Mouse (Mus musculus): ENCODE measurements at regions not wholly inside any gene's neighbourhood (a gene's known extent, or its start where the extent isn't known, plus 50 kb on each side); places are given as distances from the start of the nearest gene placed in this dataset.

- 83% methylated on average over 5 of the region's 5 CpGs for WGBS
- Histone ChIP-seq H3K9me3 (replicated peaks; ENCODE audit: control insufficient read depth, low read length) (no peaks in the 10 kb centered on the region), H3K36me3 (replicated peaks; ENCODE audit: control insufficient read depth, insufficient read depth, low read length) (no peaks in the 10 kb centered on the region), H3K4me3 (ENCODE audit: low read depth, low read length) (no peak overlapping the region), H3K4me1 (ENCODE audit: control insufficient read depth, insufficient read depth) (no peaks in the 10 kb centered on the region), H3K4me2 (ENCODE audit: low read depth, low read length) (no peak overlapping the region), H3K9ac (replicated peaks; ENCODE audit: low read depth, low read length) (no peak overlapping the region), H3K27me3 (ENCODE audit: control insufficient read depth, insufficient read depth, low read length) (no peaks in the 10 kb centered on the region), H3K27ac (ENCODE audit: low read depth) (no peak overlapping the region)
- ATAC-seq (ENCODE audit: insufficient read depth, low read depth) (no peak), DNase-seq (ENCODE audit: low spot score) (no peak)
- TF ChIP-seq CTCF (IDR thresholded peaks at IDR 0.05; ENCODE audit: low read depth) (no peak), EP300 (IDR thresholded peaks at IDR 0.05; ENCODE audit: low read depth) (no peak)
These were observed 209.3 kb downstream of the Drd1 start for GRCm38 (mm10) chr13:53846221-53846620.

DNA sequence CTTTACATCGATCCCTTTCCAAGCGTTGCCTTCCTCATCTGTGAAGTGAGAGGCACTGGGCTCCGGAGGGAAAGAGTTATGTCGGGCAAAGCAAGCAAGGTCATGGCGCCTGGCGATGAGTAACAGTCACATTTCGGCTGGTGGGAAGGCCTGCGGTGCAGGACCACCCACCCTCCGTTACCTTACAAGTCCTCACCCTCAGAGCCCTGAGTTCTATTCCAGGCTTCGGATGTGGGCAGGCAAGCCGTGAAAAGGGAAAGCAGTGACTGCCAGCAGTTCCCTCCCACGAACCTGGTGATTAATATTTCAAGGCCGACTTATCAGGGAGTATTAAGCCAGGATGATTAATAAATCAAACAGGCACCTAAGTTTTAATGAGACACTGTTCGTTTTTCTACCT lies 209.7 kb downstream of the Drd1 start:
- no peak for ATAC-seq (ENCODE audit: insufficient read depth, low read depth)
- H3K4me2 ChIP-seq (ENCODE audit: low read depth, low read length): no peak overlapping the region
- no peaks in the 10 kb centered on the region for H3K9me3 ChIP-seq (replicated peaks; ENCODE audit: control insufficient read depth, low read length)
- no peak overlapping the region for H3K9ac ChIP-seq (replicated peaks; ENCODE audit: low read depth, low read length)
- no peaks in the 10 kb centered on the region for H3K27me3 ChIP-seq (ENCODE audit: control insufficient read depth, insufficient read depth, low read length)
- H3K27ac ChIP-seq (ENCODE audit: low read depth): no peak overlapping the region
- no peaks in the 10 kb centered on the region for H3K4me1 ChIP-seq (ENCODE audit: control insufficient read depth, insufficient read depth)
- H3K4me3 ChIP-seq (ENCODE audit: low read depth, low read length): no peak overlapping the region
- no peaks in the 10 kb centered on the region for H3K36me3 ChIP-seq (replicated peaks; ENCODE audit: control insufficient read depth, insufficient read depth, low read length)
- 82% methylated on average over 14 of the region's 14 CpGs for WGBS
- no peak for DNase-seq (ENCODE audit: low spot score)
- no peak for TF ChIP-seq EP300 (IDR thresholded peaks at IDR 0.05; ENCODE audit: low read depth)
- no peak for TF ChIP-seq CTCF (IDR thresholded peaks at IDR 0.05; ENCODE audit: low read depth)

DNA sequence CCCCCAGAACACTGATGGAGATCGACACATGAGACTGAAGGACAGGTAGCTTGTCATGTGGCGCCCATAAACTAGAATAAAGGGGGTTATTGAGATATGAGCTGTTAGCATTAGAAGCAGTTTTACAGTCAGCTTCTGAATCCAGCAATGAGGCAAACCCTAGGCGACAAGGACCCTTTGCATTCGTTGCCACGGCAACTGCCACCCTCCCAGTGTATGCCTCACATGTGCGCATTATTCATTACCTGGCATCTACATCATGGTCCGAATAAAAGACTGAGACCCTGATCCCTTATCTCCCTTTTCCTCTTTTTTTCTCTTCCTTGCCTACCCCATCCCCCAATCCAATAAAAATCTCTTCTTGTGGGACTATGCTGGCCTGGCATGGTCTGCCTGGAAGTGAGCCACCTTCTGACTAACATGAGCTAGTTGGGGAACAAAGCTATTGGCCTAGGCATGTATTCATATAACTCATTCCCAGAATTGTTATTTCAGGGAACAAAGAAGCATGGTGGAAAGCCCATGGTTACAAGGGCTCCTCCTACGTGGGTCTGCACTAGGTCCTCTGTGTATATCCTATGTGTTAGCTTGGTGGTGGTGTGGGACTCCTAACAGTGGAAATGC lies 229.4 kb downstream of the Drd1 start:
- H3K27ac ChIP-seq (ENCODE audit: low read depth): no peak overlapping the region
- WGBS: 73% methylated on average over 8 of the region's 8 CpGs
- no peak overlapping the region for H3K4me3 ChIP-seq (ENCODE audit: low read depth, low read length)

DNA sequence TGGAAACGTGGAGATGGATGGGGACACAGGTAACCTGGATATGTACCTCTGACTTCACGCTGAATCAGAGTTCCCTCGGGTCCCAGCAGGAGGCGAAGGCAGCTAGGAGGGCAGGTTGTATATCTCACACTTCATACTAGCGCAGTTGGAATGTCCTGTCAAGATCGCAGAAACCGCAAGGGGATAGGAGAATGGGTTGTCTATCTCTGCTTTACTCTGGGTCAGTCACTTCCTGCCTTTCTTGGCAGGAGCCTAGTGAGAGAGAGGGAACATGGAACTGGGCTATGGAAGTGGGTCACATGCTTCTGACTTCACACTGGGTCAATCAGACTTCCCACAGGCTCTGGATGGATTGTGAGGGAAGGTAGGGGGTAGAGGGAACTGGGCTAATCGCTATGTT lies 233.4 kb downstream of the Drd1 start:
- Histone ChIP-seq H3K4me2 (ENCODE audit: low read depth, low read length) (no peak overlapping the region), H3K9me3 (replicated peaks; ENCODE audit: control insufficient read depth, low read length) (no peaks in the 10 kb centered on the region), H3K27me3 (ENCODE audit: control insufficient read depth, insufficient read depth, low read length) (no peaks in the 10 kb centered on the region), H3K36me3 (replicated peaks; ENCODE audit: control insufficient read depth, insufficient read depth, low read length) (no peaks in the 10 kb centered on the region), H3K4me1 (ENCODE audit: control insufficient read depth, insufficient read depth) (no peaks in the 10 kb centered on the region), H3K9ac (replicated peaks; ENCODE audit: low read depth, low read length) (no peak overlapping the region), H3K27ac (ENCODE audit: low read depth) (no peak overlapping the region), H3K4me3 (ENCODE audit: low read depth, low read length) (no peak overlapping the region)
- TF ChIP-seq CTCF (IDR thresholded peaks at IDR 0.05; ENCODE audit: low read depth): no peak
- no peak for TF ChIP-seq EP300 (IDR thresholded peaks at IDR 0.05; ENCODE audit: low read depth)
- DNase-seq (ENCODE audit: low spot score) (peak; percentile 41), ATAC-seq (ENCODE audit: insufficient read depth, low read depth) (no peak)
- WGBS: 60% methylated on average over 8 of the region's 8 CpGs

More for the DNA sequence above, 229.4 kb downstream of the Drd1 start:
- no peaks in the 10 kb centered on the region for H3K36me3 ChIP-seq (replicated peaks; ENCODE audit: control insufficient read depth, insufficient read depth, low read length)
- ATAC-seq (ENCODE audit: insufficient read depth, low read depth) (no peak), DNase-seq (ENCODE audit: low spot score) (no peak)
- H3K27me3 ChIP-seq (ENCODE audit: control insufficient read depth, insufficient read depth, low read length): no peaks in the 10 kb centered on the region
- no peaks in the 10 kb centered on the region for H3K4me1 ChIP-seq (ENCODE audit: control insufficient read depth, insufficient read depth)
- H3K9ac ChIP-seq (replicated peaks; ENCODE audit: low read depth, low read length): no peak overlapping the region
- no peak for TF ChIP-seq CTCF (IDR thresholded peaks at IDR 0.05; ENCODE audit: low read depth)
- TF ChIP-seq EP300 (IDR thresholded peaks at IDR 0.05; ENCODE audit: low read depth): no peak
- no peaks in the 10 kb centered on the region; the same call in 1 of the 2 replicates for H3K9me3 ChIP-seq (replicated peaks; ENCODE audit: control insufficient read depth, low read length)
- H3K4me2 ChIP-seq (ENCODE audit: low read depth, low read length): no peak overlapping the region

GRCm38 (mm10) chr13:53815629-53816028 lies 239.9 kb downstream of the Drd1 start:
- Histone ChIP-seq H3K4me1 (ENCODE audit: control insufficient read depth, insufficient read depth) (no peaks in the 10 kb centered on the region), H3K36me3 (replicated peaks; ENCODE audit: control insufficient read depth, insufficient read depth, low read length) (no peaks in the 10 kb centered on the region), H3K4me2 (ENCODE audit: low read depth, low read length) (no peak overlapping the region), H3K9ac (replicated peaks; ENCODE audit: low read depth, low read length) (no peak overlapping the region), H3K27ac (ENCODE audit: low read depth) (no peak overlapping the region), H3K9me3 (replicated peaks; ENCODE audit: control insufficient read depth, low read length) (no peaks in the 10 kb centered on the region), H3K27me3 (ENCODE audit: control insufficient read depth, insufficient read depth, low read length) (no peaks in the 10 kb centered on the region), H3K4me3 (ENCODE audit: low read depth, low read length) (no peak overlapping the region)
- no peak for TF ChIP-seq EP300 (IDR thresholded peaks at IDR 0.05; ENCODE audit: low read depth)
- no peak for TF ChIP-seq CTCF (IDR thresholded peaks at IDR 0.05; ENCODE audit: low read depth)
- DNase-seq (ENCODE audit: low spot score): no peak
- WGBS: 76% methylated on average over 7 of the region's 7 CpGs
- no peak for ATAC-seq (ENCODE audit: insufficient read depth, low read depth)

GRCm38 (mm10) chr13:53814088-53814487 lies 241.4 kb downstream of the Drd1 start:
- no peak overlapping the region for H3K4me2 ChIP-seq (ENCODE audit: low read depth, low read length)
- ATAC-seq (ENCODE audit: insufficient read depth, low read depth) (no peak), DNase-seq (ENCODE audit: low spot score) (no peak)
- no peak overlapping the region for H3K27ac ChIP-seq (ENCODE audit: low read depth)
- H3K36me3 ChIP-seq (replicated peaks; ENCODE audit: control insufficient read depth, insufficient read depth, low read length): no peaks in the 10 kb centered on the region
- H3K9me3 ChIP-seq (replicated peaks; ENCODE audit: control insufficient read depth, low read length): no peaks in the 10 kb centered on the region
- 73% methylated on average over 9 of the region's 9 CpGs for WGBS
- no peaks in the 10 kb centered on the region for H3K4me1 ChIP-seq (ENCODE audit: control insufficient read depth, insufficient read depth)
- H3K27me3 ChIP-seq (ENCODE audit: control insufficient read depth, insufficient read depth, low read length): no peaks in the 10 kb centered on the region
- no peak overlapping the region for H3K9ac ChIP-seq (replicated peaks; ENCODE audit: low read depth, low read length)
- no peak overlapping the region for H3K4me3 ChIP-seq (ENCODE audit: low read depth, low read length)
- TF ChIP-seq EP300 (IDR thresholded peaks at IDR 0.05; ENCODE audit: low read depth): no peak
